Mouse (Mus musculus): ENCODE results near the gene Tcap.
A peak's percentile ranks its signal among the peaks of the same experiment; 100 is the strongest.

The Tcap gene

DNA sequence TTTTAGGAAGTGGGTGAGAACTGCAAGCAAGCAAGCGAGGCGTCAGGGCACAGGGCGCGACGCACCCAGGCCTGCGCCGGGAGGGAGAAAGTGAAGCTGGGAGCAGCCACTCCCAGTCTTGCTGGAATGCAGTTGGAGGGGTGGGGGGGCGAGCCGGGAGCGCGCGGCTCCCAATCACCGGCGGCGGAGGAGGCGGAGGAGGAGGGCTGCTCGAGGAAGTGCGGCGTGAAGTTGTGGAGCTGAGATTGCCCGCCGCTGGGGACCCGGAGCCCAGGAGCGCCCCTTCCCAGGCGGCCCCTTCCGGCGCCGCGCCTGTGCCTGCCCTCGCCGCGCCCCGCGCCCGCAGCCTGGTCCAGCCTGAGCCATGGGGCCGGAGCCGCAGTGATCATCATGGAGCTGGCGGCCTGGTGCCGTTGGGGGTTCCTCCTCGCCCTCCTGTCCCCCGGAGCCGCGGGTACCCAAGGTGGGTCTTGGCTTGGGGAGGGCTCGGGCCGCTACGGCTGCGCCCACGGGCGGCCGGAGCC is 28.7 kb downstream of the Tcap start, which contains the start of gene Erbb2:
Erbb2 (plus strand) TSS at position 198 of the 524 bp plus-strand sequence.
- DNase-seq (ENCODE audit: low spot score): peak; percentile 83

- no peak for DNase-seq (ENCODE audit: low spot score)
These were observed 29.2 kb downstream of the Tcap start for GRCm38 (mm10) chr11:98412797-98413301.

- no peak for DNase-seq (ENCODE audit: low spot score)
These were observed 30.1 kb downstream of the Tcap start for GRCm38 (mm10) chr11:98413731-98414130.

GRCm38 (mm10) chr11:98414162-98414561 is 30.6 kb downstream of the Tcap start:
- DNase-seq (ENCODE audit: low spot score): no peak

- no peak for DNase-seq (ENCODE audit: low spot score)
These were observed 33.5 kb downstream of the Tcap start for GRCm38 (mm10) chr11:98417074-98417473.

- no peak for DNase-seq (ENCODE audit: low spot score)
These were observed 34.7 kb downstream of the Tcap start for GRCm38 (mm10) chr11:98418273-98418672.

DNA sequence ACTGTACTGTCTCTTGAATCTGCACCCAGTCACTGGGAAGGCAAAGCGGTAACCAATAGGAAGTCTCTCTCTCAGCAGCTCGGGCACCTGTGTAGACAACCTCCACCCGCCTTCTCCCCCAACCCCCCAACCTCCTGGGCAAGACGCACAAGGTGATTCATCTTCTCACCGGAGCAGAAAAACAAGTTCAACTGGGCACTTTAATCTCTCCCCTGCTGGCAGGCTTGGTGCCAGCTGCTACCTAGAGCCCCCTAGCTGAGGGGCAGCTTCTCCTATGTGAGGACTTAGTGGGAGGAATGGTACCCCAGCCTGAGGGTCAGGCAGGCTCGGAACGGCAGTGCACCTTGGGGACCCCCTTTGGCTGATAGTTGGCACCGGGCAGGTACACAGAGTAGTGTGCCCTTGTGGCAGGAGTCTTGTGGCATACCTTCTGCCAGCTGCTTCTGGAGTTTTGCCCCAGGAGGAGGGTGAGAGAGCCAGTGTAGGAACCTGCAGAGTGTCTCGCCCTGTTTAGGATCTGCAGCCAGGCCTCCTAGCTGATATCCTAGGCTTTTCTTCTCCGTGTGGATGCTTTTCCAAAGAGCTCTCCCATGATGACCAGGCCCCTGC is 35.4 kb downstream of the Tcap start:
- DNase-seq (ENCODE audit: low spot score): no peak

DNA sequence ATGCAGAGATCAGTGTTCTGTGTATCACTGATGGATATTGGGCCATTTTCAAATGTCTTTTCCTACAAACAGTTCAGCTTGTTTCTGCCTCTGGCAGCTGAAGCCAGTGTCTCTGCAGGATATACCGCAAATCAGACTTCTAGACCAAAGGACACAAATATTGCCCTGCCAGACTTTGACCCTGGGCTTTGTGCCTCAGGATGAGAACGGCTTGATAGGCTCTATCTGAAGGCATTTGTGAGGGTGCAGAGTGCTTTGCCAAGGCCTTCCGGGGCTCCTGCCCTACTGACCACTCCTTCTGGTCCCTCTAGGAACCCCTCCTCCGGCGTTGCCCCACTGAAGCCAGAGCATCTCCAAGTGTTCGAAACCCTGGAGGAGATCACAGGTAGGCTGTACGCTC is 43.0 kb downstream of the Tcap start:
- no peak for DNase-seq (ENCODE audit: low spot score)

DNA sequence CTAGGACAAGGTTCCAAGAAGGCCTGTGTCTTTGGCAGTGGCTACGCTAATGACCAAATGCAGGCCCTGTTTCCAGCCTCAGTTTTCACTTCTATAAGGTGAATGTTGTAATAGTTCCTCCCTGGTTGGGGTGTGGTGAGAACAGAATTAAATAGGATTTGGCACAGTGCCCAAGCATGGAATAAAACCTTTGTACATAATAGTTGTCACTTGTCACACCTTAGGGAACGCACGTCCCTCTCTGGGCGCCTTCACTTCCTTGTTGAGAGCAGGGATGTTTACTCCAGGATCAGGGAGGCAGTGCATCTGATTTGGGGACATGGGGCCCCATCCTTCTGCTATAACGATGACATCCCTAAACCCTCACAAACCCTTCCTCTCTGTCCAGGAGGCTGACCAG is 44.8 kb downstream of the Tcap start:
- no peak for DNase-seq (ENCODE audit: low spot score)

- DNase-seq (ENCODE audit: low spot score): no peak
These were observed 48.3 kb downstream of the Tcap start for GRCm38 (mm10) chr11:98431743-98432502.

All from testis, postnatal 10 days (tissue).